Mouse (Mus musculus): Measurements from ENCODE around the gene Cfap99. TPM values are rescaled to one million over a fixed set of nuclear protein-coding genes. Genes with fewer than 3 reads are reported as not detected.

Cfap99 gene
- total and polyA plus RNA-seq, 3 experiments: not detected

DNA sequence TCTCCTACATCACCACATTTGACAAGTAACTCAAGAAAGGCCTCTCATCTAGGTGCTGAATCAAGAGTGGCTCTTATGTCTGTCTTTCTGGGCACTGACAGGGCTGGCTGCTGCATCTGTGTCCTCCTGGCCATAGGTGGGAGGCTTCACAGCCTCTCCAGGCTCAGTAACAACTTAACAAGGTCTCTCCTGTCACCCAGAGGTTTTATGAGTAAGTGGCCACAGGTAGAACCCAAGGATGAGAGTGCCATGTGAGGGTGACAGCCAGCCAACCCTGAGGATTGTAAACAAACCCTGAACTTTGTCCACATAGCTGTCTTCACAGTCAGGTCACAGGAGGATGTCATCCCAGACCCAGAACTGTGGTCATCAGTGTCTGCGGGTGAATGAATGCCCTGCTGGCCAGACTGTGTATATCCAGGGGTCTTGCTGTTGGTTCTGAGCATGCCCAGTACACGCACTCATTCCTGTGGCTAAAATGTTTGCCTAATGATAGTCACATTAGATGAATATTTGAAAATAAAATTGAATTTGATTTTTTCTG is 31.2 kb downstream of the Cfap99 start:
- Histone ChIP-seq H3K27ac (ENCODE audit: control insufficient read depth, low read depth, low read length) (no peak overlapping the region), H3K4me3 (ENCODE audit: control insufficient read depth in 1 of 2, insufficient read depth in 1 of 2, low read depth in 2 of 2, low read length in 2 of 2) (no peak overlapping the region), H3K79me2 (ENCODE audit: control insufficient read depth, insufficient read depth, low read length, poor library complexity) (no peaks in the 10 kb centered on the region), H3K4me1 (ENCODE audit: control insufficient read depth in 1 of 2, insufficient read depth in 2 of 2, low read length in 2 of 2) (no peaks in the 10 kb centered on the region), H3K9me3 (replicated peaks; ENCODE audit: insufficient read depth, low read length) (no peaks in the 10 kb centered on the region), H3K27me3 (ENCODE audit: control insufficient read depth in 1 of 2, insufficient read depth in 2 of 2, low read length in 2 of 2) (peaks cover 5 to 8% of the 10 kb centered on the region in 2 experiments; a peak in 3 of 4 replicates), H3K9ac (ENCODE audit: control insufficient read depth, low read depth, low read length, poor library complexity, severe bottlenecking) (no peak overlapping the region), H3K36me3 (ENCODE audit: control insufficient read depth in 1 of 2, insufficient read depth in 2 of 2, low read length in 2 of 2) (no peaks in the 10 kb centered on the region)
- no peak for DNase-seq (ENCODE audit: low read depth, low spot score)
- TF ChIP-seq BHLHE40 (IDR thresholded peaks at IDR 0.05; ENCODE audit: borderline replicate concordance, low read depth, low read length): no peak

GRCm38 (mm10) chr5:34321236-34321635 is 32.8 kb downstream of the Cfap99 start:
- TF ChIP-seq E2F4 (IDR thresholded peaks at IDR 0.05; ENCODE audit: borderline replicate concordance, low read depth, low read length) (no peak), JUND (IDR thresholded peaks at IDR 0.05; ENCODE audit: low read depth, low read length) (no peak), NRF1 (IDR thresholded peaks at IDR 0.05; ENCODE audit: insufficient read depth, low read depth, low read length, poor library complexity, severe bottlenecking) (no peak), KAT2A (conservative IDR thresholded peaks at IDR 0.05; ENCODE audit: low read depth, low read length) (no peak), GABPA (IDR thresholded peaks at IDR 0.05; ENCODE audit: low read depth, low read length) (no peak), GATA1 (IDR thresholded peaks at IDR 0.05; ENCODE audit: low read depth, low read length) (no peak), ZNF384 (IDR thresholded peaks at IDR 0.05; ENCODE audit: low read depth, low read length) (no peak), MAX (IDR thresholded peaks at IDR 0.05; ENCODE audit: low read length) (no peak), POLR2AphosphoS2 (IDR thresholded peaks at IDR 0.05; ENCODE audit: low read length) (no peak)
- H3K79me2 ChIP-seq (ENCODE audit: control insufficient read depth, insufficient read depth, low read length, poor library complexity): no peaks in the 10 kb centered on the region
- no peak overlapping the region for H3K4me3 ChIP-seq (ENCODE audit: control insufficient read depth in 1 of 2, insufficient read depth in 1 of 2, low read depth in 2 of 2, low read length in 2 of 2)
- H3K9me3 ChIP-seq (replicated peaks; ENCODE audit: insufficient read depth, low read length): no peaks in the 10 kb centered on the region
- DNase-seq (ENCODE audit: low read depth, low spot score): no peak
- H3K27me3 ChIP-seq (ENCODE audit: control insufficient read depth in 1 of 2, insufficient read depth in 2 of 2, low read length in 2 of 2): peaks cover 5 to 8% of the 10 kb centered on the region in 2 experiments
- H3K9ac ChIP-seq (ENCODE audit: control insufficient read depth, low read depth, low read length, poor library complexity, severe bottlenecking): no peak overlapping the region
- H3K27ac ChIP-seq (ENCODE audit: control insufficient read depth, low read depth, low read length): no peak overlapping the region
- H3K4me1 ChIP-seq (ENCODE audit: control insufficient read depth in 1 of 2, insufficient read depth in 2 of 2, low read length in 2 of 2): no peaks in the 10 kb centered on the region
- H3K36me3 ChIP-seq (ENCODE audit: control insufficient read depth in 1 of 2, insufficient read depth in 2 of 2, low read length in 2 of 2): no peaks in the 10 kb centered on the region

DNA sequence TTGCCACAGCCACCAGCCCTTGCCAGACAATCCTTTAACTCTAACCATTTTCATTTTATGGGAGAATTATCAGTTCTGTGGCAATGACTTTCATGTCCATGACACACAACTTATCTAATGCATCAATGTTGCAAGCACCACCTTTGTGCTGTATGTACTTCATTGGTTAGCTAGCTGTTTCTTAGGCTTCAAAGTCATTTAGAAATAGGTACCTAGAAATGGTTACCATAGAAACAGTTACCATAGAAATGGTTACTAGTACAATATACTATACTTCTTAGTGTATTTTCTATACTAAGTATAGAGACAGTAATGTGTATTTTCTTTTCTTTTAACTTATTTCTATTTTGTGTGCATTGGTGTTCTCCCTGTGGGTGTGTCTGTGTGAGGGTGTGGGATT is 36.9 kb downstream of the Cfap99 start:
- Histone ChIP-seq H3K36me3 (ENCODE audit: control insufficient read depth in 1 of 2, insufficient read depth in 2 of 2, low read length in 2 of 2) (no peaks in the 10 kb centered on the region), H3K9me3 (replicated peaks; ENCODE audit: insufficient read depth, low read length) (no peaks in the 10 kb centered on the region), H3K4me3 (ENCODE audit: control insufficient read depth in 1 of 2, insufficient read depth in 1 of 2, low read depth in 2 of 2, low read length in 2 of 2) (no peak overlapping the region), H3K4me1 (ENCODE audit: control insufficient read depth in 1 of 2, insufficient read depth in 2 of 2, low read length in 2 of 2) (no peaks in the 10 kb centered on the region), H3K27ac (ENCODE audit: control insufficient read depth, low read depth, low read length) (no peak overlapping the region), H3K27me3 (ENCODE audit: control insufficient read depth in 1 of 2, insufficient read depth in 2 of 2, low read length in 2 of 2) (peaks cover 5 to 8% of the 10 kb centered on the region in 2 experiments), H3K9ac (ENCODE audit: control insufficient read depth, low read depth, low read length, poor library complexity, severe bottlenecking) (no peak overlapping the region), H3K79me2 (ENCODE audit: control insufficient read depth, insufficient read depth, low read length, poor library complexity) (no peaks in the 10 kb centered on the region)
- no peak for DNase-seq (ENCODE audit: low read depth, low spot score)
- TF ChIP-seq ELF1 (IDR thresholded peaks at IDR 0.05; ENCODE audit: low read depth, low read length) (no peak), NRF1 (IDR thresholded peaks at IDR 0.05; ENCODE audit: insufficient read depth, low read depth, low read length, poor library complexity, severe bottlenecking) (no peak), RCOR1 (IDR thresholded peaks at IDR 0.05; ENCODE audit: low read depth, low read length) (no peak), MYC (IDR thresholded peaks at IDR 0.05; ENCODE audit: low read depth, low read length) (no peak), ZNF384 (IDR thresholded peaks at IDR 0.05; ENCODE audit: low read depth, low read length) (no peak), USF1 (IDR thresholded peaks at IDR 0.05; ENCODE audit: low read depth, low read length) (no peak)
